Mouse (Mus musculus) ES-E14 (cell line): Measurements from ENCODE around the gene Ccdc146.

Experiments used
- HCFC1 ChIP-seq: IDR thresholded peaks from 2 replicates; pipeline ENCODE4 v1.6.1; 2012; ENCODE audit warnings: low read length, inconsistent platforms, borderline replicate concordance; ENCODE audit not compliant: insufficient read depth
- ZC3H11A ChIP-seq: IDR thresholded peaks from 2 replicates; pipeline ENCODE4 v1.6.1; 2012; ENCODE audit warnings: low read depth, mild to moderate bottlenecking, inconsistent platforms, low read length, borderline replicate concordance
- ZNF384 ChIP-seq: IDR thresholded peaks from 2 replicates; pipeline ENCODE4 v1.6.1; 2012; ENCODE audit warnings: low read depth, low read length, inconsistent platforms

GRCm38 (mm10) chr5:21384976-21385375, 39.5 kb downstream of the Ccdc146 start:
- no peak for TF ChIP-seq HCFC1
- no peak for TF ChIP-seq ZNF384
- TF ChIP-seq ZC3H11A = no peak
